Mouse (Mus musculus) fat pad, adult 2 months (tissue): ENCODE measurements around the gene Nab1.
"Not testable (repeated sequence)": the region's sequence is repeated elsewhere in the genome, so short reads cannot be mapped to it uniquely, and the experiment has no call there.

Experiments
- DNase-seq: peaks from one replicate; pipeline ENCODE4 v3.0.0-alpha.2; 2011; ENCODE audit warnings: low read depth, low spot score; ENCODE audit errors: extremely low read depth

Nab1 gene

DNA sequence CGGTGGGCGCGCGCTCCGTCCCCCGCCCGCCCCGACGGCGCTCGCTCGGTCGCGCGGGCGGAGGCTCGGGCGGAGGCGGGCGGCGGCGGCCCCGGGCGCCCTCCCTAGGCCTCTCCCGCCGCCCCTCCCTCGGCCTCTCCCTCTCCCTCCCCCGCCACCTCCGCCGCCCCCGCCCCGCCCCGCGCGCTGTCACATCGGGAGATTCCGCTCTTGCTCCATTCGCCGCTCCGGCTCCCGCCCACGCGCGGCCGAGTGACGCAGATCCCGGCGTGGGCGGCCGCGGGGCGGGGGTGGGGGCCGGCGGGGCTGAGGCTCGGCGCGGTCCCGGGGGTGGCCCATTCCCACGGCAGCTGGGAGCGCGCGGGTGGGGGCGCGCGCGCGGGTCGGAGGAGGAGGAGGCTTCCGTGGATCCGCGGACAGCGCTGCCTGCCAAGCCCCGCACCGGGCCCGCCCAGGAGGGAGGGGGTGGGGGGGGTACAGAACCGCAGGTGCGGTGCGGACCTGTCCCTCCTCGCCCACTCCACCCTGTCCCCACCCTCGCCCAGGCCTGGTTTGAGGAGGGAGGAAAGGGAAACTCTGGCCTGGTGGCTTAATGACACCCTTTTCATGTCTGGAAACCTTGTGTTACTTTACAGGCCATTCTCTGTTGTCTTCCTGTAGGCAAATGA, at the start of gene Nab1:
Nab1 (minus strand) TSS at position 366 of the 668 bp plus-strand sequence.
- DNase-seq: no peak

GRCm38 (mm10) chr1:52547451-52547850, 47.0 kb upstream of the Nab1 start:
- DNase-seq: no peak

DNA sequence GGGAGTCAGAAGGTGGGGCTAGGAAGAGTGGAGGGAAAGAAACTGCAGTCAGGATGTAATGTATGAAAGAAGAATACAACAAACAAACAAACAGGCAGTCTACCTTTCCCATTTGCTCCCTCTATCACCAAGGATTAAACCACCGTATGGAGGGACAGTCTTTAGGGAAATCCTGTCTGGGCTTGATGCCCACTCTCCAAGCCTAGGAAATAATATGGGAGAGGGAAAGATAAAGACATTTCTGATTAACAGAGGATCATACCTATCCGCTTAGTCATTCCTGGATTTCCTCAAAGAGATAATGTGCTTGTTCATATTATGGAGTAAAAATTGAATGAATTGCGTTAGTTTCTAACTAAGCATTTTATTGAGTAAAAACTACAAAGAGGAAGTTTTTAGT, 46.3 kb upstream of the Nab1 start:
- DNase-seq: no peak

DNA sequence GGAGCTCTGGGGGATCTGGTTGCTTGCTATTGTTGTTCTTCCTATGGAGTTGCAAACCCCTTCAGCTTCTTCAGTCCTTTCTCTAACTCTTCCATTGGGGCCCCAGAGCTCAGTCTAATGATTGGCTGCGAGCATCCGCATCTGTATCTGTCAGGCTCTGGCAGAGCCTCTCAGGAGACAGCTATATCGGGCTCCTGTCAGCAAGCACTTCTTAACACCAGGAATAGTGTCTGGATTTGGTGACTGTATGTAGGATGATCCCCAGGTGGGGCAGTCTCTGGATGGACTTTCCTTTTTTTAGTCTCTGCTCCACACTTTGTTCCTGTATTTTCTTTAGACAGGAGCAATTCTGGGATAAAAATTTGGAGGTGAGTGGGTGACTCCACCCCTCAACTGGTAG, 39.6 kb upstream of the Nab1 start:
- DNase-seq: not testable (repeated sequence)

DNA sequence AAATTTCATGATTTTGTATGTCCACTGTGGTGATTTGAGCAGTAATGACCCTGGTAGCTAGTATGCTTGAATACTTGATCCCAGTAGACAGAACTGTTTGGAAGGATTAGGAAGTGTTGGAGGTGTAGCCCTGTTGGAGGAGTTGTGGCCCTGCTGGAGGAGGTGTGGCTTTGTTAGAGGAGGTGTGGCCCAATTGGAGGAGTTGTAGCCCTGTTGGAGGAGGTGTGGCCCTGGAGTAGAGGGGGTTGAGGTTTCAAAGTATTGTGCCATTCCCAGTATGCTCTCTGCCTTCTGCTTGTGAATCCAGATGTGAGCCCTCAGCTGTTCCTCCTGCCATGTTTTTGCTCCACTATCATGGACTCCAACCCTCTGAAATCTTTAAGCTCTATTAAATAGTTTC, 29.5 kb upstream of the Nab1 start:
- no peak for DNase-seq

DNA sequence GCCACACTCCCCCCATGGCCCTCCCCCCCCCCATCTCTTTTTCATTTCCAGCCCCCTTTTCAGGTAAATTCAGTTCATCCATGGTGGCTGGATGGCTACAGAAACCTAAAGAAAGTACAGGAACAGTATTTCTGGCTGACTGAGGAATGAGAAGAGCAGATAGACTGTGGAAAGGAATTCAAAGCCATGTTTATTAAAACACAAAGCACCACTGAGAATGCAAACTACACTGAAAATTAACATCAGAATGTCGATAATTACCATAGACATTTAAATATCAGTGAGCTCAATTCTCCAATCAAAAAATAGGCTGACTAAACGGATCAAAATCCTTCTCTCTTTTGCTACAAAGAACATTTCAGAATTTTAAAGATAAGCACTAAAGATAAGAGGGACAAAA, 27.2 kb upstream of the Nab1 start:
- no peak for DNase-seq

GRCm38 (mm10) chr1:52527252-52527651, 26.8 kb upstream of the Nab1 start:
- DNase-seq: no peak

DNA sequence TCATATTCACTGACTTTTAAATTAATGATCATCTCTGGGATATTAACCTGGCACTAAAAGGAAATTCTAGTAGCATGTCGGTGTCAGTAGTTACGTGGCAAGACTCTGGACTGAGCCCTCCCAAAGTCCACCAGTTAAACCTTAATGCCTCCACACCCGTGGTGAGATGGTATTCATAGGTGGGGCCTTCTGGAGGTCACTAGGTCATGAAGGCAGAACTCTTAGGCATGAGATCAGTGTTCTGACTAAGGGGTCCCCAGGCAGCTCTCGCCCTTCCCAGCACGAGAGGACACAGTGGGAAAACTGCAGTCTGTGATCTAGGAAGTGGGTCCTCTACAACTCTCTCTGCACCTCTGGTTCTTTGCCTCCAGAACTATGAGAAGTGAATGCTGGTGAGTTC, 24.2 kb upstream of the Nab1 start:
- DNase-seq: no peak

- DNase-seq: no peak
These were observed 23.7 kb upstream of the Nab1 start for GRCm38 (mm10) chr1:52524150-52524549.

GRCm38 (mm10) chr1:52521436-52521993, 21.0 kb upstream of the Nab1 start:
- DNase-seq: no peak

GRCm38 (mm10) chr1:52520131-52520530, 19.7 kb upstream of the Nab1 start:
- no peak for DNase-seq

DNA sequence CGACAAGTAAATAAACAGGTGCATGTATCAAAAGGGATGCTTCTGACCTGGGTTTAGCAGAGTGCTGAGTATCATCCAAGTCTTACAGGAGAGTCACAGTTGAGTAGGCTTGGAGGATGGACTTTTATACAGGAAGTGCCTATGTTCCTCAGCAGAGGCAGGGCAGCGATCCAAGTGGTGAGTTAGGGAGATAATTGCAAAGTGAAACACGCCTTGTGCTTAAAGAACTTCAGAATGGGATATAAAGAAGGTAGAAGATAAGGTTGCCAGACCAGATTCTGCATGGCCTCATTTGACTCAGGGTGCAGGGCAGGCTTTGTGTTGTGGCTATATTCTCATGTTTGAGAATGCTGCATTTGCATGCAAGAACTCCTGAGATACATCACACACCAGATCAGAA, 14.8 kb upstream of the Nab1 start:
- no peak for DNase-seq

- no peak for DNase-seq
These were observed 11.4 kb upstream of the Nab1 start for GRCm38 (mm10) chr1:52511788-52512425.

DNA sequence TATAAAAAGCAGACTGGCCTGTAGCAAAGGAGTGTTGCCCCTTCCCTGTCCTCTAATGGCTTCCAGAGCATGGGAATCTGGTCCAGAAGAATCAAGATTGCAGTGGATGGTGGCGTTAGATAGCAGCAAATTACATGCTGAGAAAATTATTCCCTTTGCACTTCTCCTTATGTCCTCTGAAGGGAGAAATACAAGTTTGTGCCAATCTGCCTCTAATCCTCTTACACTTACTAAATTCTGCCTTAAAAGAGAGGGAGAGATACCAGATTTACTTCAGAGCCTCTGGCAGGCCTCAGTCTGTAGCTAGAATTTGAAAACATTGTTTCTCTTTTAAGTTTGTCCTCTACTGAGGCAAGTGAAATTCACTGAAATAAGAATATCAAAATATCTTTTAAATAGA, 5.7 kb upstream of the Nab1 start:
- DNase-seq: no peak

DNA sequence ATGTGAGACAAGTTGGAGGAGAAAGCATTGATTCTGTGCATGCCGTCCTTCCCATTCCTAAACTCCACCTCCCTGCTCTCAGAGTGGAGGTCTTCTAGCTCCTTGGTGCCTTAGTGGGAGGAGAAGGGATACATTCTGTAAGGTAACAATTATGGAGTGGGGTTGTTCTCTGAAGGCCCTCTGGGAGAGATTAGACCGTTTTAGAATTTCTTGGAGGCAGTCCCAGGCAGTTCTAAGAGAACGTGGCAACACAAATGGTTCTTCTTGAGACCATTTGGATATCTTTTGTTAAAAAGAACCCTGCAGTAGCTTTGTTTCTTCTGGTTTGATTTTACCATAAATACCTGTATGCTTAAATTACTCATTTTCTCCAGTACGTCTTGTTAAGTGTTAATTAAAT, 1.8 kb upstream of the Nab1 start:
- DNase-seq: no peak

DNA sequence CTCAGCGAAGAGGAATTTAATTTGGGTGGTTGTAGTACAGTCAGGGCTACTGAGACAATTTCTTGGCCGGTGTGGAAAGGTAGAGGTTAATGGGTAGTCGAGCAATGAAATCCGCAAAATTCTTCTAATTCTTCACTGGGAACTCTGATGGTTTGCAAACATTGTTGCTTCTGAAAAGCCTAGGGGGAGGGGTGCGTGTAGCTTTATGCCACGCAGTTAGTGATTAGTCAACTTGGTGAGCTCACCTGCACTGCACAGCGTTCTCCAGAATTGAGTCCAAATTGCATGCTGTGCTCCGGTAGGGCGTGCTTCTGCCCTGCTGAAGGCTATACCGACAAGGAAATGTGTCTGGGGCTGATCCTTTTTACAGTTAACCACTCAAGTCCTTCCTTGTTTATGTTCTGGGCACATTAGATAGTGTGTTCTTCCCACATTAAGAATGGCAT, 1.2 kb upstream of the Nab1 start:
- DNase-seq: no peak

- no peak for DNase-seq
These were observed 611 bp upstream of the Nab1 start for GRCm38 (mm10) chr1:52501090-52501489.

DNA sequence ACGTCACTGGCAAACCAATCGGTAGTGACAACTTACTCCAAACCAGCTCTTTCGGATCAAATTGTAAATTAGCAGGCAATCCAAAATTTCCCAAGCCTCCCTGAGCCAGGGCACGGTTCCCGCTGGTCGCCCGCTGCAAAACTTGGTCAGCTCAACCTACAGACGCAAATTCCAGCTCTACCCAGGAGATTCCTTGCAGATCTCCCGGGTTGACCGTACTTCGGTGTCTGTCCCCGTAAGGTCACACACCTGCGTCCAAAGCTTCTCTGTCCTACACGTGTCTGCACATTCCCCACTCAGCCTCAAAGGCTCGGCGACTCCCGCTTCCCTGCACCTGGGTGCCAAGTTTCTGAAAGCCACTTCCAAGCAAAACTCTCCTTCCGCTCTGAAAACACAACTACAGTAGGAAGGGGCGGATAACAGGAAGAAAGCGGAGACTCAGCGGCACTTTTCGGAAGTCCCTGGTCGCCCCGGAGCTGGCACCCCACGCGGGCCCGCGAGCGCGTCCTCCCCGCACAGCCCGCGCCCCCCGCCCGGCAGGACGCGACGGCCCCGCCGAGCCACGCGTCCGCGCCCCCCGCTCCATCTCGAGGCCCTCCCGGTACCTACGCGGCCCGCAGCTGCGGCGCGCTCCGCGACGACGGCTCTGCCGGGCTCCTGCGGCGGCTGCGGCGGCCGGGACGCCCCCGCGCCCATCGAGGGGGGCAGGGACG, 722 bp downstream of the Nab1 start:
- DNase-seq: no peak

- DNase-seq: no peak
These were observed 1.6 kb downstream of the Nab1 start for GRCm38 (mm10) chr1:52498786-52499450.

DNA sequence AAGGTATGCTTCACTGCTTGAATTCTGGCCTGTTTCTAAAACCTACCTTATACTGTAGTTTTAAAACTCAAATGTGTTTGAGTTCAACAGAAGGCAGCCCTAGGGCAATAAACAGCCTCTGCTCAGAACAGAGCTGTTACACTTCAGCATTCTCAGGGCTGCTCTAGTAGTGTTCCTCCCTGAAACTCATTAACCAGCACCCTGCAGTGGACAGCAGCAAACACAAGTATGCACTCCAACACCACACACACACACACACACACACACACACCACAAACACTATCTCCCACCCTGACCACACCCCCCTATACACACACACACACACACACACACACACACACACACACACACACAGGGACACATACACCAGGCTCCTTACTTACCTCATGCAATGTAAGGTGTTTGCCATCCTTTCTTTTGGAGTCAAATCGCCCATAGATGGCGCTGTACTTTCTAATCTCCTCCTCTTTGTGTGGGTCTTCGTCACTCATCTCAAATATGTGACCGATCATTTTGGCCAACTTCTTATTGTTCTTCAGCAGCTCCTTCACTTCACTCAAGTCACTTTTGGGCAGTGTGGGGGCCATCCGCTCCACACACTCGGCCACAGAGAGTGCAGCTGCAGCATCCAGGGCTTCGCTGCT, 10.8 kb downstream of the Nab1 start:
- DNase-seq: no peak

DNA sequence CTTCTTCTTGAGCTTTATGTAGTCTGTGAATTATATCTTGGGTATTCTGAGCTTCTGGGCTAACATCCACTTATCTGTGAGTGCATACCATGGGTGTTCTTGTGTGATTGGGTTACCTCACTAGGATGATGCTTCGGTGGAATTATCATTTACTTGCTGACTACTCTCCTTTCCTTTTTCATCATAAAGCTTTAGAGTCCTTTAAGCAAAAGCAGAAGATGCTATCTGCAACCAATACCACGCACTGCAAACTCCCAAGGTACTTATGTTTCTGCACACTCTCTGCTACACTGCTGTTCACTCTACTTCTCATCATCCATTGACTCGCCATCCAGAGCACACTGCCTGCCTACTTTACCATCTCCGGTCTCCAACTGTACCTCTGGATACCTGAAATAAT, 15.5 kb downstream of the Nab1 start:
- DNase-seq: no peak
